Mouse (Mus musculus): ENCODE measurements around the gene Procr.

Procr gene

GRCm38 (mm10) chr2:155755746-155756145 lies 4.8 kb downstream of the Procr start:
- no peak for DNase-seq (ENCODE audit: low spot score in 2 of 2)

GRCm38 (mm10) chr2:155756855-155757566 lies 6.1 kb downstream of the Procr start:
- no peak for DNase-seq (ENCODE audit: low spot score in 2 of 2)

- DNase-seq (ENCODE audit: low spot score in 2 of 2), result peak; percentile 59 to 63
These were observed 13.9 kb downstream of the Procr start for GRCm38 (mm10) chr2:155764679-155765418.

- no peak for DNase-seq (ENCODE audit: low spot score in 2 of 2)
These were observed 22.7 kb downstream of the Procr start for GRCm38 (mm10) chr2:155773664-155774063.

GRCm38 (mm10) chr2:155774261-155774926 lies 23.5 kb downstream of the Procr start:
- no peak for DNase-seq (ENCODE audit: low spot score in 2 of 2)

- DNase-seq (ENCODE audit: low spot score in 2 of 2), result no peak
These were observed 24.2 kb downstream of the Procr start, which contains the start of gene Mmp24 for GRCm38 (mm10) chr2:155774927-155775684. TSS of gene Mmp24 (plus strand) at chr2:155775342.

GRCm38 (mm10) chr2:155775685-155776263 lies 24.9 kb downstream of the Procr start:
- DNase-seq (ENCODE audit: low spot score in 2 of 2), result peak; percentile 48 to 51

- no peak for DNase-seq (ENCODE audit: low spot score in 2 of 2)
These were observed 26.1 kb downstream of the Procr start for GRCm38 (mm10) chr2:155776824-155777687.

- no peak for DNase-seq (ENCODE audit: low spot score in 2 of 2)
These were observed 26.7 kb downstream of the Procr start for GRCm38 (mm10) chr2:155777688-155777985.

GRCm38 (mm10) chr2:155778004-155778403 lies 27.1 kb downstream of the Procr start:
- no peak for DNase-seq (ENCODE audit: low spot score in 2 of 2)

GRCm38 (mm10) chr2:155779066-155779465 lies 28.1 kb downstream of the Procr start:
- DNase-seq (ENCODE audit: low spot score in 2 of 2), result no peak

GRCm38 (mm10) chr2:155779506-155779905 lies 28.6 kb downstream of the Procr start:
- DNase-seq (ENCODE audit: low spot score in 2 of 2), result no peak

- peak; percentile 61 to 63 for DNase-seq (ENCODE audit: low spot score in 2 of 2)
These were observed 33.6 kb downstream of the Procr start for GRCm38 (mm10) chr2:155784534-155784933.

GRCm38 (mm10) chr2:155786905-155787304 lies 36.0 kb downstream of the Procr start:
- DNase-seq (ENCODE audit: low spot score in 2 of 2), result no peak

GRCm38 (mm10) chr2:155787949-155788931 lies 37.3 kb downstream of the Procr start:
- DNase-seq (ENCODE audit: low spot score in 2 of 2), result no peak

- DNase-seq (ENCODE audit: low spot score in 2 of 2), result no peak
These were observed 42.0 kb downstream of the Procr start for GRCm38 (mm10) chr2:155792899-155793298.

GRCm38 (mm10) chr2:155794674-155795445 lies 43.9 kb downstream of the Procr start:
- no peak for DNase-seq (ENCODE audit: low spot score in 2 of 2)

- DNase-seq (ENCODE audit: low spot score in 2 of 2), result no peak
These were observed 47.7 kb downstream of the Procr start for GRCm38 (mm10) chr2:155798613-155799012.

- no peak for DNase-seq (ENCODE audit: low spot score in 2 of 2)
These were observed 51.8 kb downstream of the Procr start for GRCm38 (mm10) chr2:155802761-155803160.
